Mouse (Mus musculus) central nervous system, embryonic 14 days (tissue): ENCODE data around the gene Cd27. TPM values are rescaled to one million over a fixed set of nuclear protein-coding genes. Genes with fewer than 3 reads are reported as not detected.

Experiments used
- polyA plus RNA-seq: library from polyadenylated mRNA; depleted of rRNA; stranded (reverse); fragments of >200 nt; gene quantifications from 2 replicates; pipeline ENCODE4 v1.2.3, GENCODE M21; 2012; rRNA removed

Gene Cd27
- 0.21 and 0.28 TPM in 2 replicates for polyA plus RNA-seq

GRCm38 (mm10) chr6:125236782-125237181, at the start of gene Cd27:
TSS of gene Cd27 (minus strand) at chr6:125237010.

GRCm38 (mm10) chr6:125285890-125286289, 49.1 kb upstream of the Cd27 start, which contains the start of gene Tuba3a:
TSS of gene Tuba3a (minus strand) at chr6:125286042.

GRCm38 (mm10) chr6:125231117-125232044, 5.4 kb downstream of the Cd27 start, which contains the start of gene Tapbpl:
TSS of gene Tapbpl (minus strand) at chr6:125231860.

GRCm38 (mm10) chr6:125215148-125215954, 21.5 kb downstream of the Cd27 start, which contains the start of gene Vamp1:
TSS of gene Vamp1 (plus strand) at chr6:125215551.

GRCm38 (mm10) chr6:125191332-125192015, 45.3 kb downstream of the Cd27 start, which contains the start of the genes Ncapd2 and Mrpl51:
TSS of gene Ncapd2 (minus strand) at chr6:125191701.
TSS of gene Mrpl51 (plus strand) at chr6:125191801.

Other genes starting within 250 kb of the Cd27 start
- gene Pianp, start 240.3 kb downstream of the Cd27 start, polyA plus RNA-seq, result 36.3 and 46.5 TPM in 2 replicates
- 104 and 109 TPM in 2 replicates for gene Zfp384, start 227.9 kb downstream of the Cd27 start, polyA plus RNA-seq
- gene Ing4, start 197.2 kb downstream of the Cd27 start, polyA plus RNA-seq, result 150 and 154 TPM in 2 replicates
- gene Acrbp, start 187.3 kb downstream of the Cd27 start, polyA plus RNA-seq, result 33.4 and 35.8 TPM in 2 replicates
- 0.57 and 1.2 TPM in 2 replicates for gene Lpar5, start 169.1 kb downstream of the Cd27 start, polyA plus RNA-seq
- gene Chd4, start 141.0 kb downstream of the Cd27 start, polyA plus RNA-seq, result 123 and 129 TPM in 2 replicates
- gene Nop2, start 105.1 kb downstream of the Cd27 start, polyA plus RNA-seq, result 41.9 and 42.5 TPM in 2 replicates
- 30.9 and 37.7 TPM in 2 replicates for gene Iffo1, start 91.8 kb downstream of the Cd27 start, polyA plus RNA-seq
- gene Gapdh, start 70.5 kb downstream of the Cd27 start, polyA plus RNA-seq, result 2,744 and 3,766 TPM in 2 replicates
- 207 and 239 TPM in 2 replicates for gene Ncapd2, start 45.3 kb downstream of the Cd27 start, polyA plus RNA-seq
- gene Mrpl51, start 45.2 kb downstream of the Cd27 start, polyA plus RNA-seq, result 67.8 and 68.4 TPM in 2 replicates
- gene Vamp1, start 21.5 kb downstream of the Cd27 start, polyA plus RNA-seq, result 21.0 and 25.2 TPM in 2 replicates
- gene Tapbpl, start 5.2 kb downstream of the Cd27 start, polyA plus RNA-seq, result 2.4 and 3.3 TPM in 2 replicates
- gene Tuba3a, start 49.0 kb upstream of the Cd27 start, polyA plus RNA-seq, result 0.04 TPM in 1 of 2 replicates, not detected in the other
- 11.7 and 18.6 TPM in 2 replicates for gene Ltbr, start 76.9 kb upstream of the Cd27 start, polyA plus RNA-seq
- gene Scnn1a, start 83.6 kb upstream of the Cd27 start, polyA plus RNA-seq, result 0.36 and 0.73 TPM in 2 replicates
- 18.5 and 32.1 TPM in 2 replicates for gene Tnfrsf1a, start 112.4 kb upstream of the Cd27 start, polyA plus RNA-seq
- 0.06 and 0.21 TPM in 2 replicates for gene Plekhg6, start 143.8 kb upstream of the Cd27 start, polyA plus RNA-seq